Mouse (Mus musculus): ENCODE measurements around the gene Tmem54.

DNA sequence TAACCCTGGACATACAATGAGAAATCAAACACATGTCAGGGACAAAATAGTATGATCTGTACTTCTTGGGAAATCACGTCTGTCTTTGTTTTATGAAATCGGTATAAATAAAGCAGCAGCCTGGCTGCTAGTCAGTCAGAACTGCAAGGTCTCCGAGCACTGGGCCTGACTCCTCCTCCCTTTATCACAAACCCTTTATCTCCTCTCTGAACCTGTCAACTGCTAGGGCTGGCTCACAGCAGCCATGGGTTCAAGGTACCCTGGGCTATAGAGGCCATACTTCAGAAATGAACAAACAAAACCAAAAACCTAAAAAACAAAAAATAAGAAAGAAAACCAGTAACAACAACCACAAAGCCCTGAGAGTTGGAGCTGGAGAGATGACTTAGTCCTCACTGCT, 53.2 kb downstream of the Tmem54 start:
- TF ChIP-seq POLR2A (IDR thresholded peaks at IDR 0.05; ENCODE audit: insufficient read depth, low read depth, low read length), result no peak
- no peak for TF ChIP-seq CTCF (IDR thresholded peaks at IDR 0.05)
- TF ChIP-seq EP300 (IDR thresholded peaks at IDR 0.05; ENCODE audit: insufficient read depth, low read depth, low read length), result no peak
